Mouse (Mus musculus): ENCODE results near the gene Mea1. TPM values are rescaled to one million over a fixed set of nuclear protein-coding genes. Genes with fewer than 3 reads are reported as not detected.

Gene Mea1
- polyA plus RNA-seq, 1 experiment from 2014 or later, result 158 TPM

- peak overlapping the region; percentile 73 for H3K27ac ChIP-seq
- H3K36me3 ChIP-seq (replicated peaks), result peaks cover 54% of the 10 kb centered on the region
- peaks cover 40% of the 10 kb centered on the region for H3K4me1 ChIP-seq
- H3K4me3 ChIP-seq (replicated peaks), result peak overlapping the region; percentile 61
- ATAC-seq (ENCODE audit: low FRiP score), result peak; percentile 37
- no peaks in the 10 kb centered on the region for H3K9me3 ChIP-seq
- peak overlapping the region; percentile 88 for H3K4me2 ChIP-seq
- 22% methylated on average over 15 of the region's 15 CpGs for WGBS
- peak overlapping the region; percentile 68 for H3K9ac ChIP-seq
- H3K27me3 ChIP-seq, result no peaks in the 10 kb centered on the region
Observed at GRCm38 (mm10) chr17:46674530-46675283, 3.9 kb upstream of the Mea1 start.

GRCm38 (mm10) chr17:46678911-46679310 lies 318 bp downstream of the Mea1 start:
- Histone ChIP-seq H3K4me2 (peak overlapping the region; percentile 71), H3K27me3 (no peaks in the 10 kb centered on the region), H3K9ac (0 out of 2 replicates have a peak overlapping the region, but pooled peaks have one; percentile 80), H3K4me3 (replicated peaks) (peak overlapping the region; percentile 88; the same call in 1 of the 2 replicates), H3K9me3 (no peaks in the 10 kb centered on the region), H3K36me3 (replicated peaks) (peaks cover 45% of the 10 kb centered on the region), H3K27ac (no peak overlapping the region), H3K4me1 (peaks cover 41% of the 10 kb centered on the region)
- no peak for ATAC-seq (ENCODE audit: low FRiP score)
- WGBS, result 71% methylated on average over 9 of the region's 9 CpGs

DNA sequence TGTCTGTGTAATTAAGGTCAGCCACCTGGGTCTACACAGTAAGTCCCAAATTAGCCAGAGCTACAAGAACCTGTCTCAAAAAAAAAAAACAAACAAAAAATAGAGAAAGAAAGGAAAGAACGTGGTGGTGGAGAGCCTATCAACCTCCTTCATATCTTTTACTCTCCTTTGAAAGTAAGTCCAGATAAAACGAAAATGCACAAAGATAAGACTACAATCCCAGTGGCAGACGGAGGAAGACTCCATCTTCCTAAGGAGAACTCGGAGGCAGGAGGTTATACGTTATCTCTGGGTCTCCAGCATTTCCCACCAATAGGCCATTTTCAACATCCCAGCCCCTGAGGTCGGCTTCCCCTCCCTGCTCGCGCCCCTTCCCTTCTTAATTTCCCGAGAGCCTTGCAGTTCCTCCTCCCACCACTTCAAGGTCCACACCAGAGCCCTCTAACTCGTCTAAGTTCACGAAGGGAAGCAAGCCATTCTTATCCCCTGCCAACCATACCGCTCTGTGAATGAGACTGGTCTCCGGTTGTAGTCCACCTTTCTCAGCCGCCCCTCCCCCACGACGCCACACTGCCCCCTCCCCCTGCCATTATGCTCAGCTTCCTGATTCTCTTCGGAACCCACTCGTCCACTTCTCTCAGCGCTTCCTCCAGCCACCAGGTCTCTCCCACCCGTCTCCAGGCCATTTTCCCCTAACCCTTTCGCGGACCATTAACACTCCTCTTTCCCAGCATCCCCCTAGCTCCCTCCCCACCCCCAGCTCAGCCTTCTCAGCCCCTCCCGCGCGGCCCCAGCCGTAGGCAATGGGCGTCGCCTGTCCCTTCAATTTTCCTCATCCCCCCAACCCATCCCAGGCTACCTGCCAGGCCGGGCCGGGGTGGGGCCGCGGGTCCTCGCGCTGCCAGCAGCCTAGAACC lies 1.5 kb downstream of the Mea1 start:
- Histone ChIP-seq H3K9ac (peak overlapping the region; percentile 80), H3K4me3 (replicated peaks) (peak overlapping the region; percentile 88), H3K27me3 (no peaks in the 10 kb centered on the region), H3K36me3 (replicated peaks) (peaks cover 52% of the 10 kb centered on the region), H3K27ac (peak overlapping the region; percentile 89), H3K4me2 (peak overlapping the region; percentile 71), H3K9me3 (no peaks in the 10 kb centered on the region), H3K4me1 (peaks cover 32% of the 10 kb centered on the region)
- under 1% methylated on average over 34 of the region's 34 CpGs for WGBS
- no peak; the same call in 1 of the 2 replicates for ATAC-seq (ENCODE audit: low FRiP score)

GRCm38 (mm10) chr17:46680760-46681373 lies 2.3 kb downstream of the Mea1 start, which contains the start of gene Klhdc3:
Gene Klhdc3 (minus strand): TSS chr17:46680914.
- H3K36me3 ChIP-seq (replicated peaks), result peaks cover 53% of the 10 kb centered on the region
- WGBS, result under 1% methylated on average over 49 of the region's 49 CpGs
- peak within 1 kb of the TSS; percentile 80 for H3K9ac ChIP-seq
- peak within 1 kb of the TSS; percentile 89 for H3K27ac ChIP-seq
- H3K27me3 ChIP-seq, result no peaks in the 10 kb centered on the region
- H3K9me3 ChIP-seq, result no peaks in the 10 kb centered on the region
- peak within 1 kb of the TSS; percentile 76 for H3K4me2 ChIP-seq
- peaks cover 32% of the 10 kb centered on the region for H3K4me1 ChIP-seq
- H3K4me3 ChIP-seq (replicated peaks), result peak within 1 kb of the TSS; percentile 88
- peak; percentile 98 for ATAC-seq (ENCODE audit: low FRiP score)

- Histone ChIP-seq H3K36me3 (replicated peaks) (peaks cover 53% of the 10 kb centered on the region), H3K9ac (peak overlapping the region; percentile 50), H3K4me3 (replicated peaks) (peak overlapping the region; percentile 88), H3K27ac (peak overlapping the region; percentile 70; the same call in 1 of the 2 replicates), H3K4me1 (peaks cover 32% of the 10 kb centered on the region), H3K9me3 (no peaks in the 10 kb centered on the region), H3K27me3 (no peaks in the 10 kb centered on the region), H3K4me2 (peak overlapping the region; percentile 76)
- 28% methylated on average over 12 of the region's 12 CpGs for WGBS
- ATAC-seq (ENCODE audit: low FRiP score), result peak; percentile 1; the same call in 1 of the 2 replicates
Observed at GRCm38 (mm10) chr17:46681466-46682118, 3.0 kb downstream of the Mea1 start.

DNA sequence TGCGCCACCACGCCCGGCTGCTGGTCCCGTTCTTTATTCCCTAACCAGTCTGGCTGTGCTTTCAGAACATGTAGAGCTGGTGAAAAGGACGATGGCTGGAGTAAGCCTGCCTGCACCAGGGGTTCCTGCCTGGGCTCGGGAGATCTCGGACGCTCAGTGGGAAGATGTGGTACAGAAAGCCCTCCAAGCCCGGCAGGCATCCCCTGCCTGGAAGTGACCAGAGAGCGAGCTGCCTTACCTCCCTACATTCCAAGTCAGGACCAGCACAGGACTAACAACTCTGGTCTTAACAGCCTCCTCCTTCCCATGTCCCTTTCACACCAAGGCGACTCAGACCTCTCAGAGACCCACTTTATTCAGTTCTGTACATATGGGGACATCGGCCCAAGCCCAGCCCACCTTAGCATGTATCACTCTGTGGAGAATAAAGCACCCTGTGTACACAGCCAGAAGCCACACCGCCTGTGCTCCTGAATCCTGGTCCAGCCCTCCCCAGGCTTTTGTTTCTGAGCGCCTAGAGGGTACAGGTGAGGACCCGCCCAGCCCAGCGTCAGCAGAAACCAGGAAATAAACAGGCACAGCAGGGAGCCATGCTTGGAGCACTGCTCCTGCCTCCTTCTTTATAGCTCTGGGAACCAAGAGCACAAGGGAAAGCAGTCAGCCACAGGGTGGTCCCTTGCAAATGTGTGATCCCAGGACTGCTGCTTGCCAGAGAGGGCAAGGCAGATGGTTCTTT lies 4.2 kb downstream of the Mea1 start:
- WGBS, result 81% methylated on average over 16 of the region's 16 CpGs
- H3K9me3 ChIP-seq, result no peaks in the 10 kb centered on the region
- H3K9ac ChIP-seq, result no peak overlapping the region
- no peak overlapping the region for H3K4me3 ChIP-seq (replicated peaks)
- no peaks in the 10 kb centered on the region for H3K27me3 ChIP-seq
- peaks cover 30% of the 10 kb centered on the region for H3K4me1 ChIP-seq
- peaks cover 51% of the 10 kb centered on the region for H3K36me3 ChIP-seq (replicated peaks)
- H3K4me2 ChIP-seq, result no peak overlapping the region
- no peak overlapping the region for H3K27ac ChIP-seq
- ATAC-seq (ENCODE audit: low FRiP score), result no peak

DNA sequence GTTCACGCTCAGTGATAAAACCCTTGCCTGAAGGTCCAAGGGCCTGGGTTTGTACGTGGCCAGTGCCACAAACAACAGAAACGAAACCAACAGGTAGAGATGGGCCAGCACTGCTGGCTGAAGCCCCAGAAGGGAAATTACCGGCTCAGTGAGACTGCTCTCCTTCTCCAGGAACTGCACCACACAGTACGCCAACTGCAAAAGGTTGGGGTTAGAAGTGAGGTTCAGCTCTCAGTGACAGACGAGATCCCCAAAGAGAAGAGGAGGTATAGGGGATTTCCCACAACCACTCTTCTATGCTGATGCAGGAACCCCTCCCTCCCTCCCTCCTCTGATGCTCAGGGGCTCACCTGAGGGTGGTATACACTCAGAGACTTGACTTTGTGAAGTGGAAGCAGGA lies 7.3 kb downstream of the Mea1 start:
- Histone ChIP-seq H3K4me3 (replicated peaks) (no peak overlapping the region), H3K27me3 (no peaks in the 10 kb centered on the region), H3K9ac (no peak overlapping the region), H3K4me2 (no peak overlapping the region), H3K36me3 (replicated peaks) (peaks cover 50% of the 10 kb centered on the region), H3K4me1 (peaks cover 9% of the 10 kb centered on the region), H3K9me3 (no peaks in the 10 kb centered on the region), H3K27ac (no peak overlapping the region)
- 94% methylated on average over 6 of the region's 6 CpGs for WGBS
- no peak for ATAC-seq (ENCODE audit: low FRiP score)

GRCm38 (mm10) chr17:46690665-46691064 lies 12.1 kb downstream of the Mea1 start:
- 94% methylated on average over 12 of the region's 12 CpGs for WGBS
- Histone ChIP-seq H3K4me3 (replicated peaks) (no peak overlapping the region), H3K27me3 (no peaks in the 10 kb centered on the region), H3K9me3 (no peaks in the 10 kb centered on the region), H3K9ac (no peak overlapping the region), H3K4me2 (no peak overlapping the region), H3K27ac (no peak overlapping the region), H3K4me1 (no peaks in the 10 kb centered on the region), H3K36me3 (replicated peaks) (peaks cover 33% of the 10 kb centered on the region)
- no peak for ATAC-seq (ENCODE audit: low FRiP score)

DNA sequence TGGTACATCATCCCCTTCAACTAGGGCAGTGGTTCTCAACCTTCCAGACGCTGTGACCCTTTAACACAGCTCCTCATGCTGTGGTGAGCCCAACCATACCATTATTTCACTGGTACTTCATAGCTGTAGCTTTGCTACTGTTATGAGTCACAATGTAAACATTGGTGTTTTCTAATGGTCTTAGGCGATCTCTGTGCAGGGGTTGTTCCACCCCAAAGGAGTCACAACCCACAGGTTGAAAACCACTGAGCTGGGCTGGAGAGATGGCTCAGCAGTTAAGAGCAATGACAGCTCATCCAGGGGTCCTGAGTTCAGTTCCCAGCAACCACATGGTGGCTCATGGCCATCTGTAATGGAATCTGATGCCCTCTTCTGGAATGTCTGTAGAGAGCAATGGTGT lies 12.8 kb downstream of the Mea1 start:
- peaks cover 33% of the 10 kb centered on the region for H3K36me3 ChIP-seq (replicated peaks)
- H3K4me2 ChIP-seq, result no peak overlapping the region
- no peaks in the 10 kb centered on the region for H3K9me3 ChIP-seq
- no peaks in the 10 kb centered on the region for H3K4me1 ChIP-seq
- H3K4me3 ChIP-seq (replicated peaks), result no peak overlapping the region
- WGBS, result 90% methylated on average over 2 of the region's 2 CpGs
- no peak for ATAC-seq (ENCODE audit: low FRiP score)
- H3K27ac ChIP-seq, result no peak overlapping the region
- H3K9ac ChIP-seq, result no peak overlapping the region
- H3K27me3 ChIP-seq, result no peaks in the 10 kb centered on the region

GRCm38 (mm10) chr17:46694517-46695063 lies 16.0 kb downstream of the Mea1 start:
- H3K9me3 ChIP-seq, result no peaks in the 10 kb centered on the region
- no peak for ATAC-seq (ENCODE audit: low FRiP score)
- H3K27ac ChIP-seq, result no peak overlapping the region
- no peaks in the 10 kb centered on the region for H3K27me3 ChIP-seq
- no peak overlapping the region for H3K9ac ChIP-seq
- peaks cover 43% of the 10 kb centered on the region for H3K36me3 ChIP-seq (replicated peaks)
- H3K4me2 ChIP-seq, result no peak overlapping the region
- 78% methylated on average over 1 of the region's 1 CpGs for WGBS
- no peak overlapping the region for H3K4me3 ChIP-seq (replicated peaks)
- no peaks in the 10 kb centered on the region for H3K4me1 ChIP-seq

- no peak for ATAC-seq (ENCODE audit: low FRiP score)
- peaks cover 42% of the 10 kb centered on the region for H3K36me3 ChIP-seq (replicated peaks)
- no peaks in the 10 kb centered on the region for H3K9me3 ChIP-seq
- peaks cover 24% of the 10 kb centered on the region for H3K4me1 ChIP-seq
- H3K4me2 ChIP-seq, result no peak overlapping the region
- no peak overlapping the region for H3K9ac ChIP-seq
- H3K27ac ChIP-seq, result no peak overlapping the region
- H3K27me3 ChIP-seq, result no peaks in the 10 kb centered on the region
- WGBS, result 88% methylated on average over 6 of the region's 6 CpGs
- no peak overlapping the region for H3K4me3 ChIP-seq (replicated peaks)
Observed at GRCm38 (mm10) chr17:46698515-46698914, 19.9 kb downstream of the Mea1 start.

Data from forebrain, embryonic 12.5 days (tissue).